Mouse (Mus musculus): Measurements from ENCODE around the gene Cacul1. TPM values are rescaled to one million over a fixed set of nuclear protein-coding genes. Genes with fewer than 3 reads are reported as not detected.
"Not testable (repeated sequence)": the region's sequence is repeated elsewhere in the genome, so short reads cannot be mapped to it uniquely, and the experiment has no call there.

The Cacul1 gene
- total and polyA plus RNA-seq, 3 experiments, result 38.7 to 81.8 (median 43.6) TPM

- Histone ChIP-seq H3K4me1 (ENCODE audit: insufficient read depth, low read depth, low read length) (no peaks in the 10 kb centered on the region), H3K9me3 (replicated peaks) (no peaks in the 10 kb centered on the region), H3K4me3 (ENCODE audit: low read depth, low read length) (no peak overlapping the region), H3K36me3 (replicated peaks) (no peaks in the 10 kb centered on the region), H3K27me3 (ENCODE audit: insufficient read depth, low read length) (peaks cover 19% of the 10 kb centered on the region)
- peak; percentile 45 for DNase-seq (ENCODE audit: low spot score)
- ATAC-seq (ENCODE audit: extremely low read depth, insufficient number of reproducible peaks, low FRiP score, poor library complexity, severe bottlenecking), result peak; percentile 49; the same call in 1 of the 2 replicates
- TF ChIP-seq POLR2AphosphoS5 (IDR thresholded peaks at IDR 0.05; ENCODE audit: insufficient replicate concordance, low read depth, low read length) (no peak), GATA1 (IDR thresholded peaks at IDR 0.05; ENCODE audit: borderline replicate concordance, low read length) (no peak), CTCF (IDR thresholded peaks at IDR 0.05; ENCODE audit: low read depth, low read length) (peak; percentile 84), TAL1 (conservative IDR thresholded peaks at IDR 0.05; ENCODE audit: low read depth, low read length) (no peak), GATA2 (IDR thresholded peaks at IDR 0.05; ENCODE audit: borderline replicate concordance, low read depth, low read length) (no peak)
Measured at GRCm38 (mm10) chr19:60608766-60609165, 27.9 kb upstream of the Cacul1 start.

- no peak overlapping the region for H3K4me3 ChIP-seq (ENCODE audit: low read depth, low read length)
- no peaks in the 10 kb centered on the region for H3K36me3 ChIP-seq (replicated peaks)
- DNase-seq (ENCODE audit: low spot score) (no peak), ATAC-seq (ENCODE audit: extremely low read depth, insufficient number of reproducible peaks, low FRiP score, poor library complexity, severe bottlenecking) (no peak)
- H3K27me3 ChIP-seq (ENCODE audit: insufficient read depth, low read length), result peaks cover 11% of the 10 kb centered on the region
- H3K9me3 ChIP-seq (replicated peaks), result no peaks in the 10 kb centered on the region
- no peak for TF ChIP-seq GATA1 (IDR thresholded peaks at IDR 0.05; ENCODE audit: borderline replicate concordance, low read length)
- no peak for TF ChIP-seq CTCF (IDR thresholded peaks at IDR 0.05; ENCODE audit: low read depth, low read length)
- no peak for TF ChIP-seq TAL1 (conservative IDR thresholded peaks at IDR 0.05; ENCODE audit: low read depth, low read length)
- TF ChIP-seq POLR2AphosphoS5 (IDR thresholded peaks at IDR 0.05; ENCODE audit: insufficient replicate concordance, low read depth, low read length), result no peak
- TF ChIP-seq GATA2 (IDR thresholded peaks at IDR 0.05; ENCODE audit: borderline replicate concordance, low read depth, low read length), result no peak
- H3K4me1 ChIP-seq (ENCODE audit: insufficient read depth, low read depth, low read length), result no peaks in the 10 kb centered on the region
Measured at GRCm38 (mm10) chr19:60603586-60603985, 22.8 kb upstream of the Cacul1 start.

DNA sequence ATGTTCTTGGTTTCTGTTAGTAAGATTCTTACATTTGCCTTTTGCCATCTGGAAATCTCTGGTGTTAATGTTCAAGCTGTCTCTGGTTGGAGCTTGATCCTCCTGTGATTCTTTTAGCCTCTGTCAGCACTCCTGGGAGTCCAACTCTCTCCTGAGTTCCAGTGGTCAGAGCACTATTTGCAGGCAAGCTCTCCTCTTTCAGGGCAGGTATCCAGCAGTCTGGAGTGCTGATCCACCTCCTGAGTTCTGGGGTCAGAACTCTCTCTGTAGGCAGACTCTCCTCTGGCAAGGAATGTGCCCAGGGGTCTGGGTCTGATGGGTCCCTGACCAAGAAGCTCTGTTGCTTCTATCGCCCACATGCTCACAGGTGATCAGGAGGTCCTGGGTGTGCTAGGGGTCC, 21.2 kb upstream of the Cacul1 start:
- not testable (repeated sequence) for H3K4me3 ChIP-seq (ENCODE audit: low read depth, low read length); H3K9me3 ChIP-seq (replicated peaks); H3K36me3 ChIP-seq (replicated peaks); ATAC-seq (ENCODE audit: extremely low read depth, insufficient number of reproducible peaks, low FRiP score, poor library complexity, severe bottlenecking); DNase-seq (ENCODE audit: low spot score); H3K4me1 ChIP-seq (ENCODE audit: insufficient read depth, low read depth, low read length)
- peaks cover 11% of the 10 kb centered on the region for H3K27me3 ChIP-seq (ENCODE audit: insufficient read depth, low read length)

DNA sequence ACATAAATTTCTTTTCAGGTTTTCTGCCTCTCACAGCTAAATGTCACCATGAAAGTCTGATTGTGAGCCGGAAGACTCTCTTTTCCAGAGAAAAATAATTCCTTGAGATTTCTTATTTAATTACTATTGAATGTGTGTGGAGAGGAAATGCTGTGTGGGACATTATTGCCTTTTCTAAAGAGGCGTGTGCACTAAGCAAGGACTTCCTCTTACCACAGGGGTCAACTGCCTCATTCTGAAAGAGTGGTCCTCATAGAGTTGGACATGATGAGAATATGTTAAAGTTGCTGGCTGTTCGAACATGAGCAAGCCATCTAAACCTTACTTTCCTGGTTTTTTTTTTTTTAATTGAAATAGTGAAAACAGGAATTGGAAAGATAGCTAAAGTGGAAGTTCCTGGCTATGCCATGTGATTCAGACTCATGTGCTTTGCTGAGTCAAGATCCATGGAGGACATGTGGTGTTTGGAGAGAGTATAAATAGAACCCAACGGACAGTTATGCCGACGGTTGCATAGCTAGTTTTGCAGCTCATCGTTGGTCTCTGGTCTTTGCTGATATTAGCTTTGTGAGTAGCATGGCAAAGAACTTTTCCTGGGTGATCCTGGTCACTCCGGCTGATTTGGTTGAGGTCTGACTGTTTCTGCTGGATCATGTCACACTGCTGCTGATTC, 17.3 kb upstream of the Cacul1 start:
- DNase-seq (ENCODE audit: low spot score) (no peak), ATAC-seq (ENCODE audit: extremely low read depth, insufficient number of reproducible peaks, low FRiP score, poor library complexity, severe bottlenecking) (no peak)
- no peaks in the 10 kb centered on the region for H3K4me1 ChIP-seq (ENCODE audit: insufficient read depth, low read depth, low read length)
- no peaks in the 10 kb centered on the region for H3K9me3 ChIP-seq (replicated peaks)
- no peaks in the 10 kb centered on the region for H3K36me3 ChIP-seq (replicated peaks)
- peaks cover 9% of the 10 kb centered on the region for H3K27me3 ChIP-seq (ENCODE audit: insufficient read depth, low read length)
- TF ChIP-seq TAL1 (conservative IDR thresholded peaks at IDR 0.05; ENCODE audit: low read depth, low read length) (no peak), POLR2AphosphoS5 (IDR thresholded peaks at IDR 0.05; ENCODE audit: insufficient replicate concordance, low read depth, low read length) (no peak), CTCF (IDR thresholded peaks at IDR 0.05; ENCODE audit: low read depth, low read length) (no peak), GATA1 (IDR thresholded peaks at IDR 0.05; ENCODE audit: borderline replicate concordance, low read length) (no peak), GATA2 (IDR thresholded peaks at IDR 0.05; ENCODE audit: borderline replicate concordance, low read depth, low read length) (no peak)
- no peak overlapping the region for H3K4me3 ChIP-seq (ENCODE audit: low read depth, low read length)

DNA sequence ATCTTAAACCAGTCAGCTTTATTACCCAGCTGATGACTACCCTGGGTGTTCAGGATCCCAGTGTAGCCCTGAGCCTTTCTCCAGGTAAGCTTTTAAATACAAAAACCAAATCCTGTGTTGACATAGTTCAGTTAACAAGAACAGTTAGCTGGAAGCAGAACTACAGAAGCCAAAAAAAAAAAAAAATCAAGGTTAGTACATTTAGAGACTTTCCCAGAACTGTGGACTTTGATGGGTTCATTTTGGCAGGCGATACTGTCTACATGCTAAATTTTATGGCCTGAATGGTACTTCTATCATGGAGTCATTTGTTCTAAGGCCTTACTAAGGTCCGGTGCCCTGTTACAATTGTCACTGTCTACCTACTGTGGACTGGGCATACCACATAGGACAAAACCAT, 8.8 kb upstream of the Cacul1 start:
- DNase-seq (ENCODE audit: low spot score) (no peak), ATAC-seq (ENCODE audit: extremely low read depth, insufficient number of reproducible peaks, low FRiP score, poor library complexity, severe bottlenecking) (no peak)
- peaks cover 7% of the 10 kb centered on the region; the same call in 1 of the 2 replicates for H3K27me3 ChIP-seq (ENCODE audit: insufficient read depth, low read length)
- H3K9me3 ChIP-seq (replicated peaks), result no peaks in the 10 kb centered on the region
- H3K36me3 ChIP-seq (replicated peaks), result no peaks in the 10 kb centered on the region
- H3K4me1 ChIP-seq (ENCODE audit: insufficient read depth, low read depth, low read length), result no peaks in the 10 kb centered on the region
- TF ChIP-seq GATA1 (IDR thresholded peaks at IDR 0.05; ENCODE audit: borderline replicate concordance, low read length) (no peak), CTCF (IDR thresholded peaks at IDR 0.05; ENCODE audit: low read depth, low read length) (no peak)
- H3K4me3 ChIP-seq (ENCODE audit: low read depth, low read length), result no peak overlapping the region

DNA sequence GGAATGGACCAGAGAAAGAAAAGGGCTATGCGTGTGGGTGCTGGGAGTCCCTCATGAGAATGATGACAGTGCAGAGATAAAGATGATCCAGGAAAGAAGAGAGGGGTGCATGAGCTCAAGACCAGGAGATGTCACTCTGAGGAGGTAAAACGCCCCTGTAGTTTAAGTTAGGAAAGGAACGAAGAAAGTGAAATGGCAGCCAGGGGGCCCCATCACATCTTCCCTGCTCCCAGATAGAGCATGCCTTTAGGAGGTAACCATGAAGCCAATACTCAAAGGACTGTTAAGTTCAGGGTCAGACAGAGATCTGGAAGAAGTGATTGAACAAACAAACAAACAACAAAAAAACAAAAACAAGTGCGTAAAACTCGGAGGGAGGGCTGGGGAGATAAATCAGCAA, 5.8 kb upstream of the Cacul1 start:
- DNase-seq (ENCODE audit: low spot score), result no peak
- no peak for ATAC-seq (ENCODE audit: extremely low read depth, insufficient number of reproducible peaks, low FRiP score, poor library complexity, severe bottlenecking)
- Histone ChIP-seq H3K4me3 (ENCODE audit: low read depth, low read length) (no peak overlapping the region), H3K36me3 (replicated peaks) (no peaks in the 10 kb centered on the region), H3K27me3 (ENCODE audit: insufficient read depth, low read length) (peaks cover 4% of the 10 kb centered on the region; the same call in 1 of the 2 replicates), H3K4me1 (ENCODE audit: insufficient read depth, low read depth, low read length) (peaks cover 4% of the 10 kb centered on the region; the same call in 1 of the 2 replicates), H3K9me3 (replicated peaks) (no peaks in the 10 kb centered on the region)
- TF ChIP-seq TAL1 (conservative IDR thresholded peaks at IDR 0.05; ENCODE audit: low read depth, low read length) (no peak), POLR2AphosphoS5 (IDR thresholded peaks at IDR 0.05; ENCODE audit: insufficient replicate concordance, low read depth, low read length) (no peak), GATA1 (IDR thresholded peaks at IDR 0.05; ENCODE audit: borderline replicate concordance, low read length) (no peak), GATA2 (IDR thresholded peaks at IDR 0.05; ENCODE audit: borderline replicate concordance, low read depth, low read length) (no peak)

GRCm38 (mm10) chr19:60583201-60583600, 2.4 kb upstream of the Cacul1 start:
- no peak overlapping the region for H3K4me3 ChIP-seq (ENCODE audit: low read depth, low read length)
- ATAC-seq (ENCODE audit: extremely low read depth, insufficient number of reproducible peaks, low FRiP score, poor library complexity, severe bottlenecking), result no peak

More at GRCm38 (mm10) chr19:60583201-60583600, 2.4 kb upstream of the Cacul1 start:
- Histone ChIP-seq H3K4me1 (ENCODE audit: insufficient read depth, low read depth, low read length) (peaks cover 18% of the 10 kb centered on the region), H3K27me3 (ENCODE audit: insufficient read depth, low read length) (no peaks in the 10 kb centered on the region), H3K36me3 (replicated peaks) (no peaks in the 10 kb centered on the region), H3K9me3 (replicated peaks) (no peaks in the 10 kb centered on the region)
- no peak for TF ChIP-seq GATA1 (IDR thresholded peaks at IDR 0.05; ENCODE audit: borderline replicate concordance, low read length)
- TF ChIP-seq GATA2 (IDR thresholded peaks at IDR 0.05; ENCODE audit: borderline replicate concordance, low read depth, low read length), result no peak
- TF ChIP-seq TAL1 (conservative IDR thresholded peaks at IDR 0.05; ENCODE audit: low read depth, low read length), result no peak
- no peak for TF ChIP-seq CTCF (IDR thresholded peaks at IDR 0.05; ENCODE audit: low read depth, low read length)
- no peak for DNase-seq (ENCODE audit: low spot score)

Measured in G1E (cell line).